Mouse (Mus musculus) liver, adult 2 months (tissue): Measurements from ENCODE around the gene Shq1. TPM values are rescaled to one million over a fixed set of nuclear protein-coding genes. Genes with fewer than 3 reads are reported as not detected.
A peak's percentile ranks its signal among the peaks of the same experiment; 100 is the strongest.

ENCODE experiments used
- DNase-seq: peaks from one replicate; pipeline ENCODE4 v3.0.0-alpha.2; 2011; ENCODE audit warnings: low read depth, low spot score; ENCODE audit errors: extremely low read depth
- H3K27ac ChIP-seq: fragments of 200-500 bp; replicated peaks from 2 replicates; pipeline ENCODE4 v1.5.1; 2012; ENCODE audit warnings: low read depth, mild to moderate bottlenecking, control low read depth, inconsistent platforms, low read length; ENCODE audit not compliant: insufficient read depth
- H3K27me3 ChIP-seq: fragments of 200-500 bp; 2 replicates; pipeline ENCODE4 v1.6.1; 2012; ENCODE audit warnings: mild to moderate bottlenecking, moderate library complexity, low read length, inconsistent platforms; ENCODE audit not compliant: control insufficient read depth, insufficient read depth
- H3K36me3 ChIP-seq: fragments of 200-500 bp; 2 replicates; pipeline ENCODE4 v1.6.1; 2012; ENCODE audit warnings: low read length, inconsistent platforms; ENCODE audit not compliant: control insufficient read depth, insufficient read depth
- H3K4me1 ChIP-seq: fragments of 200-500 bp; 2 replicates; pipeline ENCODE4 v1.6.1; 2011; ENCODE audit warnings: low read length; ENCODE audit not compliant: control insufficient read depth, insufficient read depth
- H3K4me3 ChIP-seq: fragments of 200-500 bp; 2 replicates; pipeline ENCODE4 v1.5.1; 2011; ENCODE audit warnings: low read depth, mild to moderate bottlenecking, control low read depth, low read length, moderate library complexity; ENCODE audit not compliant: insufficient read depth
- H3K79me2 ChIP-seq: fragments of 200-500 bp; 2 replicates; pipeline ENCODE4 v1.6.1; 2012; ENCODE audit warnings: inconsistent platforms, mild to moderate bottlenecking, low read length, moderate library complexity; ENCODE audit not compliant: control insufficient read depth, insufficient read depth
- H3K9ac ChIP-seq: fragments of 200-500 bp; 2 replicates; pipeline ENCODE4 v1.6.1; 2012; ENCODE audit warnings: low read depth, mild to moderate bottlenecking, control low read depth, inconsistent platforms, low read length
- CTCF ChIP-seq: fragments of 200-500 bp; IDR thresholded peaks from 2 replicates; pipeline ENCODE4 v1.5.1; 2011; ENCODE audit warnings: low read depth, low read length, control low read depth
- POLR2A ChIP-seq: fragments of 200-500 bp; IDR thresholded peaks from 2 replicates; pipeline ENCODE4 v1.6.1; 2011; ENCODE audit warnings: low read length, control low read depth; ENCODE audit not compliant: insufficient read depth; ENCODE audit errors: extremely low read depth
- WGBS: fragments of 180-500 bp; shearing (Covaris S2); methylation state at CpG from one replicate; pipeline ENCODE4 v1.1.7; 2018; 5-methylcytosine and 5-hydroxymethylcytosine counted together
- polyA plus RNA-seq: library from polyadenylated mRNA; depleted of rRNA; stranded (reverse); fragments of >200 nt; gene quantifications from 2 replicates; pipeline ENCODE4 v1.2.3, GENCODE M21; 2012
- total RNA-seq: library from RNA; depleted of rRNA; stranded (reverse); fragments of >200 nt; gene quantifications from 2 replicates; pipeline ENCODE4 v1.2.3, GENCODE M21; 2014

Gene Shq1
- total and polyA plus RNA-seq, 2 experiments: 3.2 to 4.3 TPM

DNA sequence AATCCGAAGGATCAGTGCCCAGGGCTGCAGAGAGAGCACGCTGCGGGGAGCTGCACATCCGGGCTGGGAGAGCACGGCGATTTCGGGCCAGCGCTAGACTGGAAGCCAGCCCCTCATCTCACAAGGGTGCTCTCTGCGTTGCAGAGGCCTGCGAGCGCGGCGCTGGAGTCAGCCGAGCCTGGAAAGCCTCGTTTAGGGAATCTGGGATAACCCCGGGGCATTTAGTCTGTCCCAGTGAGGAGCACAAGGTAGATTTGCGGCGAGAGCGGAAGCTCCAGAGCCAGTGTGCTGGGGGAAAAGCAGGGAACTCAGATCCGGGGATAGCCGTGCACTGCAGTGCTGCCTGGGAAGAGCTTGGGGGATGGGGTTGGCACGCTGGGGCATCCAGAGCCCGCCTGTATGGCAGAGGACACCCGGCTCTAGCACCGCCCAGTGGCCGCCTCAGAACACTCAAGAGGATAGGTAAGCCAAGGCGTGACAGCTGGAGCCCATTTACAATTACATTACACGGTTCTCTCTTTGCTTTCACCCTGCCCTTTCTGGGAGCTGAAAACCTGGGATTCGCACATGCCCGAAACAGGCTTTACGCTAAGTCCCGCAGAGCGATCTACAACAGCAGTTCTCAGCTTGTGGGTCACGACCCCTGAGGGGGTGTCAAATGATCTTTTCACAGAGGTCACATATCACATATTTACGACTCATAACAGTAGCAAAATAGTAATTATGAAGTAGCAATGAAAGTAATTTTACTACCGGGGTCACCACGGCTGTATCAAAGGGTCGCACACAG lies 107.2 kb downstream of the Shq1 start:
- no peak overlapping the region for H3K9ac ChIP-seq
- no peaks in the 10 kb centered on the region for H3K27me3 ChIP-seq
- peaks cover 2% of the 10 kb centered on the region; the same call in 1 of the 2 replicates for H3K4me1 ChIP-seq

DNA sequence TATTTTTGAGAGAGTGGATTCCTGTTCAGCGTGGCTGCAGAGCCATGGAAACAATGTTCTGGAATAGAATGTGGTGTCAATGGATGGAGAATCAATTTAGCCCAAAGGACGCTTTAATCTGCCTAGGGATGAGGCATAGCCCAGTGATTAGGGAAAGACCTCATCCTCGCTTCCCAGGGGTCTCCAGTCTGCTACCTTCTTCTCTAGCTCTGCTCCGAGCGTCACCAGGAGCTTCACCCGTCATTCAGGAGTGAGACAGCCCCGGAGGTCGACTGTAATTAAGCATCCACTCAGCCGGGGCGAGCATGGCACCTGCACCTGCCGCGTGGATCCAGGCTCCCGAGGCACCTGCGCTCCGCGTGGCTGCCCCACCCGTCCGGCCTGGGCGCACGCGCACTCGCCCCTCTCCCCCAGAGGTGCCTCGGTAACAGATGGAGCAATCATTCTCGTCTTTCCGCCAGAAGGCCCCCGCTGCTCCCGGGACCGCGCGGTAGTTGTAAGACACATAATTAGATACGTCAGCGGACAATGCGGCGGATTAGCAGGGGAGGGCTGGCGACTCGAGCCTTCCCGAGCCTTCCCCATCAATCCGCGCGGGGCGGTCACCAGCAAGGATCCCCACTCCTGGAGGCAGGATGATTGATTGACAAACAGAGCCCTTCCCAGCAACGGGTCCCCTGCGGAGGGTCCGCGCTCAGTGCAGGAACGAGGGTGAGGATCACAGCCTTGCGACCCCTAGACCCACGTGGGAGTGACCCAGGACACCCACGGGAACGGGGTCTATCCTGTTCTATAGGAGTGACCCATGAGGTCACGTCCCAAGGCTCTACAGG lies 108.0 kb downstream of the Shq1 start:
- WGBS: 6% methylated on average over 51 of the region's 51 CpGs
- Histone ChIP-seq H3K79me2 (no peaks in the 10 kb centered on the region), H3K36me3 (no peaks in the 10 kb centered on the region), H3K4me3 (peak overlapping the region; percentile 29; the same call in 1 of the 2 replicates), H3K4me1 (peaks cover 2% of the 10 kb centered on the region; the same call in 1 of the 2 replicates), H3K27ac (no peak overlapping the region), H3K9ac (no peak overlapping the region), H3K27me3 (no peaks in the 10 kb centered on the region)
- TF ChIP-seq POLR2A (no peak), CTCF (no peak)
- no peak for DNase-seq

More for the DNA sequence above, 107.2 kb downstream of the Shq1 start:
- no peak for TF ChIP-seq POLR2A
- TF ChIP-seq CTCF: peak; percentile 77
- Histone ChIP-seq H3K27ac (no peak overlapping the region), H3K4me3 (peak overlapping the region; percentile 29; the same call in 1 of the 2 replicates), H3K79me2 (no peaks in the 10 kb centered on the region), H3K36me3 (no peaks in the 10 kb centered on the region)
- DNase-seq: peak; percentile 45
- WGBS: 10% methylated on average over 38 of the region's 38 CpGs

DNA sequence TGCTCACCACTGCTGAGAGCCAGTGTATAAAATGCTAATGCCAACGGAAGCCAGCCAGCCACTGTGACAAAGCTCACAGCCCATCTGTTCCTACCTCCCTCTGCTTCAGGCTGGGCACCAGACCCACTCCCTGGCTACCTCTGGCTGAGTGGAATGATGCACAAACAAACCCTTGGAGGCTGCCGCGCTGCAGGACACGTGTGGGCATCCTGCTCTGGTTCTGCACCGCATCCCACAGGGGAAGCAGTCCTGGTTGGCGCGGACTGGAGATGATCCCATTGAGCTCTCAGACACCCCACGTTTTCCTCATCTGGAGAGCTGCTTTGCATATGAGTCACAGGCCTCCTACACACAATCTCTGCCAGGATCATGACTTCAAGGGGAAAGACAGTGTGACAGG lies 112.9 kb downstream of the Shq1 start:
- no peaks in the 10 kb centered on the region for H3K79me2 ChIP-seq
- H3K27ac ChIP-seq: no peak overlapping the region
- no peaks in the 10 kb centered on the region for H3K36me3 ChIP-seq
- H3K4me3 ChIP-seq: no peak overlapping the region
- no peaks in the 10 kb centered on the region for H3K27me3 ChIP-seq
- H3K9ac ChIP-seq: no peak overlapping the region
- WGBS: 88% methylated on average over 8 of the region's 8 CpGs
- no peaks in the 10 kb centered on the region for H3K4me1 ChIP-seq
- no peak for TF ChIP-seq CTCF
- TF ChIP-seq POLR2A: no peak
- no peak for DNase-seq

DNA sequence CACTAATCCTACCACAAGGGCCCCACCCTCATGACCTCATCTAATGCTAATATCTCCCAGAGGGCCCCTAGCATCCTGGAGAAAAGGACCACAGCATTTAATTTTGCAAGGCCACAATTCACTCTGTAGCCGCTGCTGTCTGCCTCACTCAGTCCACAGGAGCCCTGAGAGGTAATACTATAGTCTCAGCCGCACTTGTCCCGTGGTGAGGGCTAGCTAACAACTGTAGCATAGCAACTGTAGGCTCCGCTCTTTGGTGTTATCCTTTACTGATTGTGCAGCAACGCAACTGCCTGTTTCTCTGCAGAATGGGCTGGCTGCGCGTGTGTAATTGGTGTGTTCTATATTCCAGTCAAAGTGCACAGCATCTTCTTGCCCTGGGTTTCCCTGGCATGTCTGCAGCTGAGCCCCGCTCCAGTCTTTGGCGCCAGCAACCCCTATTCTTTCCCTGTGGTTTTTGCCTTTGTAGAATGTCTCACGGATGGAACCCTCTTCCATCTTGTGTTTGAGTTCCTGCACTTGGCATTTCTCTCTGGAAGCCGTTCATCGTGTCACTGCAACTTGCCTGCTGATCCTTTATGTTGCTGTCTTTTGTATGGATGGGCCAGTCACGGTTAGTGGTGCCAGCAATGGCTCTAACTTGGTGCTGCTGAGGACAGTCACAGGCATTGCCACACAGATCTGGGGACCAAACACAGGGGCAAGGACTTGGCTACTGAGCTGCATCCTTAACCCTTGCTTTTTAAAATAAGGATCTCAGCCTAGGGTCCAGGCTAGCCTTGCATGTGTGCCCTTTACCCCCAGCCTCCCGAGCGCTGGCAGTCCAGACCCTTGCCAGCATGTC lies 128.6 kb downstream of the Shq1 start:
- 91% methylated on average over 15 of the region's 15 CpGs for WGBS
- DNase-seq: no peak
- no peak overlapping the region for H3K27ac ChIP-seq
- no peaks in the 10 kb centered on the region for H3K79me2 ChIP-seq
- no peak for TF ChIP-seq POLR2A
- TF ChIP-seq CTCF: no peak
- H3K4me1 ChIP-seq: no peaks in the 10 kb centered on the region
- no peaks in the 10 kb centered on the region for H3K36me3 ChIP-seq
- no peak overlapping the region for H3K4me3 ChIP-seq
- no peaks in the 10 kb centered on the region for H3K27me3 ChIP-seq
- no peak overlapping the region for H3K9ac ChIP-seq

DNA sequence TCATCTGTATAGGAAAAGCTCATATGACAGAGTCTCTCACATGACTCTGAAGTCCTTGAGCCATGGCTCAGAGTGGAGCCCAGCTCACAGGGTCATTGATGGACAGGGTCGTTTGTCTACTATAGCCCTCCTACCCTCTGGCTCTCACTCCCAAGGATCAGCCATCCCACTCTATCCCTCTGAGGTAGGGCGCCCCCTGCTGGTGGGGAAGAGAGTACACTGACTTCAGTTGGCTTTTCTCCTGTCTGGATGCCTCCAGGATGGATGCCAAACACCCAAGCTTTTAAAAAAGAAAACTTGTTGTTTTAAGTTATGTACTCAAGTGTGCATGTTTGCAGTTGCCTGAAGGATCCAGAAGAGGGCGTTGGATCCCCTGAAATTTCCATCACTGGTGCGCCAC lies 131.3 kb downstream of the Shq1 start:
- Histone ChIP-seq H3K27ac (no peak overlapping the region), H3K9ac (no peak overlapping the region), H3K79me2 (no peaks in the 10 kb centered on the region), H3K4me1 (no peaks in the 10 kb centered on the region), H3K36me3 (no peaks in the 10 kb centered on the region), H3K27me3 (no peaks in the 10 kb centered on the region), H3K4me3 (no peak overlapping the region)
- TF ChIP-seq POLR2A: no peak
- peak; percentile 74 for TF ChIP-seq CTCF
- WGBS: 41% methylated on average over 4 of the region's 4 CpGs
- peak; percentile 14 for DNase-seq
